In the genomic region with DNA sequence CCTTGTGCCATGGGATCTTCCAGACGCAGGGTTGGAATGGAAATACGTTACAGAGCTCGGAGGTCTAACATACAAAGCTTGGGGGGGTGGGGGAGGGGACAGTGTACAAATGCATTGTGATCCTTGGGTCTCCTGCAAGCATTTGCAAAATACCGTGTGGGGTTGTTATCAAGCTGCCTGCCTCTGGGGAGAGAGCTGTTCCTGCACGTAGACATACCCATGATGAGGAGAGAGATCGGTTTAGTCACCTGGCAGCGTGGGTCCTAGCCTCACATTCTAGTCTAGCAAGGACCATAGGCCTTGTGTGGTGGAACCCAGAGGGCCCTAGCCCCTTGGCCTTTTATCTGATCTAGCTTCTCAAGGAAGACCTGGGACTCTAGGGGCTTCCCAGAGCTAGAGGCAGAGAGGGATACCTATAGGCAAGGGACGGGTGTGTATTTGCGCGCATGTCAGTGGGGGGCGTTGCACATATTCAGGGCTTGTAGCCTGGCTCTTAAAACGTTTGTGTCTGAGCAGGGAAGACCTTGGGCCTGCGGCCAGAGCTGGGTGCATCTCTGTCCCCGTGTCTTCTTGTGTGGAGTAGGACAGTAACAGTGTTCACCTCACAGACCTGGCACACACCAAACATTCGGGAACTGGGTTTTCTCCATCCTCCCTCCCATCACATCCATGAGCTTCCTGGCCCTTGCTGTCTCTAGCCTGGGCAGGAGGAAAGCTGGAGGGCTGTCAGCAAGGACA, we compare ENCODE assay signal across 1 mouse cellular context.
TF ChIP-seq lines count a peak whose summit lies in the region.

No protein-coding gene starts in this region.

TF ChIP-seq in CH12.LX, 34 proteins besides CTCF, POLR2A, EP300 and RAD21 (continued from another document):
- TF ChIP-seq POLR2AphosphoS2 (IDR thresholded peaks at IDR 0.05; ENCODE audit: low read depth, low read length) (peak; percentile 64), CHD2 (IDR thresholded peaks at IDR 0.05; ENCODE audit: low read length) (peak; percentile 52), PAX5 (IDR thresholded peaks at IDR 0.05; ENCODE audit: low read length) (no peak), MAZ (IDR thresholded peaks at IDR 0.05; ENCODE audit: low read depth, low read length) (no peak), UBTF (IDR thresholded peaks at IDR 0.05; ENCODE audit: low read depth, low read length) (no peak), SMC3 (IDR thresholded peaks at IDR 0.05; ENCODE audit: low read depth, low read length) (peak; percentile 9; the same call in 1 of the 2 replicates), RCOR1 (conservative IDR thresholded peaks at IDR 0.05; ENCODE audit: low read depth, low read length) (no peak), ZNF384 (IDR thresholded peaks at IDR 0.05; ENCODE audit: low read depth, low read length) (no peak), HCFC1 (IDR thresholded peaks at IDR 0.05; ENCODE audit: low read depth, low read length) (no peak), MYC (IDR thresholded peaks at IDR 0.05; ENCODE audit: low read depth, low read length) (no peak), ZMIZ1 (IDR thresholded peaks at IDR 0.05; ENCODE audit: low read depth, low read length) (peak; percentile 65), CHD1 (IDR thresholded peaks at IDR 0.05; ENCODE audit: low read depth, low read length) (no peak), ELF1 (IDR thresholded peaks at IDR 0.05; ENCODE audit: low read depth, low read length) (peak; percentile 12; the same call in 1 of the 2 replicates), USF2 (conservative IDR thresholded peaks at IDR 0.05; ENCODE audit: low read depth, low read length) (no peak), TCF12 (IDR thresholded peaks at IDR 0.05; ENCODE audit: low read depth, low read length) (no peak), IRF4 (IDR thresholded peaks at IDR 0.05; ENCODE audit: low read depth, low read length) (0 out of 2 replicates have a peak, but pooled peaks have one; percentile 12), MXI1 (IDR thresholded peaks at IDR 0.05; ENCODE audit: low read depth, low read length) (no peak)
